Mouse (Mus musculus): Measurements from ENCODE around the gene Ptpn5. TPM values are rescaled to one million over a fixed set of nuclear protein-coding genes. Genes with fewer than 3 reads are reported as not detected.

Ptpn5 gene
- polyA plus RNA-seq, 1 experiment from 2014 or later: 103 TPM

DNA sequence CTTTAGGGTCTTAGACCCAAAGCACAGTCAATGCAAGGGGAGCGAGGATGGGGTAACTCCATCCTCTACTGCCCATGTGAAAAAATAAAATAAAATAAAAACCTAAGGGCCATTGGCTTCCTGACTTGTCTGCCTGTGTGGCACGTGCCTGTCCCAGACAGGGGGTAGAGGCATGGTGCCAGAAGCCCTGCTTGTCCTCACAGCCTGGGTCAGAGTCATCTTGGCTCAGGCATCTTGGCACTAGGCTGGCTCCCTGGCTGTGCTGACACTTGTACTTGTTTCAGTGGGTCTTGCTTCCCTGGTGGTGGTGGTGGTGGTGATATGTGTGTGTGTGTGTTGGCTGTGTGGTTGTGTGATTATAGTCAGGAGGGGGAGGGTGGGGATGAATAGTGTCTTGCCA, 78.8 kb downstream of the Ptpn5 start:
- H3K4me3 ChIP-seq (replicated peaks; ENCODE audit: low read length): no peak overlapping the region
- no peak overlapping the region for H3K9ac ChIP-seq (replicated peaks; ENCODE audit: low read depth, low read length)
- WGBS: 84% methylated on average over 2 of the region's 2 CpGs
- H3K4me1 ChIP-seq (replicated peaks; ENCODE audit: control insufficient read depth, insufficient read depth, low read length): peaks cover 16% of the 10 kb centered on the region
- no peaks in the 10 kb centered on the region for H3K27me3 ChIP-seq (replicated peaks; ENCODE audit: control insufficient read depth, insufficient read depth, low read length)
- H3K9me3 ChIP-seq (ENCODE audit: control insufficient read depth, low read length): no peaks in the 10 kb centered on the region
- no peak for ATAC-seq
- H3K27ac ChIP-seq (ENCODE audit: low read length): no peak overlapping the region
- H3K36me3 ChIP-seq (ENCODE audit: control insufficient read depth, insufficient read depth): 0 out of 2 replicates have a peak, but pooled peaks cover 6% of the 10 kb centered on the region
- H3K4me2 ChIP-seq (ENCODE audit: low read length): no peak overlapping the region

DNA sequence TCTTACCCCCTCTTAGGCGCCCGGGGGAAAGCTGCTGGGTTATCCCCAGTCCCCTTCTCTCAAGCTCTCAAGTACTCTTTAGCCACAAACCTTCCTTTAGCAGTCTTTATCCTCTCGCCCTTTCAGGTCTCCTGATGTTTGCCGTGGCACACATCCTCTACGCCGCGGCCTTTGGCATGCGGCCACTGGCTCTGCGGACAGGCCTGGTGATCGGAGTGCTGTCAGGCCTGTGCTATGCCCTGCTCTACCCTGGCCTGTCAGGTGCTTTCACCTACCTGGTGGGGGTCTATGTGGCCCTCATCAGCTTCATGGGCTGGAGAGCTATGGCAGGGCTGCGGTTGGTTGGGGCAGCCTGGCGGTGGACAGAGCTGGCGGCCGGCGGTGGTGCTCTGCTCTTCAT, 80.2 kb downstream of the Ptpn5 start:
- no peaks in the 10 kb centered on the region for H3K27me3 ChIP-seq (replicated peaks; ENCODE audit: control insufficient read depth, insufficient read depth, low read length)
- H3K4me1 ChIP-seq (replicated peaks; ENCODE audit: control insufficient read depth, insufficient read depth, low read length): peaks cover 16% of the 10 kb centered on the region
- no peak overlapping the region for H3K4me3 ChIP-seq (replicated peaks; ENCODE audit: low read length)
- H3K9ac ChIP-seq (replicated peaks; ENCODE audit: low read depth, low read length): no peak overlapping the region
- no peak overlapping the region for H3K27ac ChIP-seq (ENCODE audit: low read length)
- no peaks in the 10 kb centered on the region for H3K9me3 ChIP-seq (ENCODE audit: control insufficient read depth, low read length)
- H3K36me3 ChIP-seq (ENCODE audit: control insufficient read depth, insufficient read depth): 0 out of 2 replicates have a peak, but pooled peaks cover 6% of the 10 kb centered on the region
- whole genome bisulfite sequencing: 91% methylated on average over 15 of the region's 15 CpGs
- no peak overlapping the region for H3K4me2 ChIP-seq (ENCODE audit: low read length)
- ATAC-seq: no peak

DNA sequence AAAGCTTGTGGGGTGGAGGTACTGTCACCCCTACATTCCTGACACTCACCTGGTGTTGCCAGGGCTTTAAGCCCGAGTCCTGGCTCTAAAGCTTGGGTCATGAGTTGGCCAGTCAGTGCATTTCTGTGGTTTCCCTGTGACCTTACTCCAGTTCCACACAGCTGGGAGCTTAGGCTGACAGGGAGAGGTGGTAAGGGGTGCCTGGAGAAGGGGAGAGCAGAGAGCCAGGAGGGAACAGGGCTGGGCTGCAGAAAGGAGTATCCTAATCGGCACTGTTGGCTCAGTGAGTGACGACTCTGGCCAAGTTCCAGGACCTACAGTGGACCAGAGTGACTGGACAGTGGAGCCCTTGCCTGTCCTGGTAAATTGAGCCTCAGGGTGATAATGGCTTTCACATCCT, 81.2 kb downstream of the Ptpn5 start:
- ATAC-seq: no peak
- H3K36me3 ChIP-seq (ENCODE audit: control insufficient read depth, insufficient read depth): 0 out of 2 replicates have a peak, but pooled peaks cover 6% of the 10 kb centered on the region
- peak overlapping the region; percentile 7; the same call in 1 of the 2 replicates for H3K9ac ChIP-seq (replicated peaks; ENCODE audit: low read depth, low read length)
- H3K4me2 ChIP-seq (ENCODE audit: low read length): peak overlapping the region; percentile 87; the same call in 1 of the 2 replicates
- H3K9me3 ChIP-seq (ENCODE audit: control insufficient read depth, low read length): no peaks in the 10 kb centered on the region
- peaks cover 16% of the 10 kb centered on the region for H3K4me1 ChIP-seq (replicated peaks; ENCODE audit: control insufficient read depth, insufficient read depth, low read length)
- H3K27me3 ChIP-seq (replicated peaks; ENCODE audit: control insufficient read depth, insufficient read depth, low read length): no peaks in the 10 kb centered on the region
- H3K27ac ChIP-seq (ENCODE audit: low read length): no peak overlapping the region
- 23% methylated on average over 3 of the region's 3 CpGs for WGBS
- H3K4me3 ChIP-seq (replicated peaks; ENCODE audit: low read length): no peak overlapping the region

DNA sequence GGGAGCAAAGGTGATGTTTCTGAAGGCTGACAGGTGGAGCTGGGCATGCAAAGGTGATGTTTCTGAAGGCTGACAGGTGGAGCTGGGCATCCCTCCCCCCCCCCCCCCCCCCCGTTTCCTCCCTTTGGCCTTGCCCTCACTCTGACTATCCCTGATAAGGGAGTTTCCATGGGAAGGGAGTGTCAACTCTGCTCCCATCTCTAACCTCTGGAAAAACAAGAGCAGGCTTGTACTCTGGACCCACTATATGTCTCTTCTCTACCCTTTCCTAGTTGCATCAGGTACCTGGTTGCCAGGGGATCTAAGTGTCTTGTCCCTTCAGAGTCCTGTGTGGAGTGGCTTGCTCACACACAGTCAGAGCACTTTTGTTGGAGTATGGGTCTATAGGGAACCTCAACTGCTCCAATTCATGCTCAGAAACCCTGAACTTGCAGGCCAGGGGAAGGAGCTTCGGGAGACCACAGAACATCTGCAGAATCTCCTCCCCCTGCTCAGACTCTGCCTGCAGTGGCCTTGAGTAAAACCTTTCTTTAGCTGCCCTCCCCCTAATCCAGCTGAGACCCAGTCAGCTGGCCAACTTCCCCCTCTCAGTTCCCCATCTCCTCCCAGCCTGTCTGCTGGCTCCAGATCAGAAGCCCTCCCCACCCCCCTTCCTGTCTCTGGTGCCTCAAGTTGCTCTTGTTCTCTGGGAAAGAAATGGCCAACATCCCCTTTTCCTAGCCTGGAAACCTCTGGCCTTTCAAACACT, 81.9 kb downstream of the Ptpn5 start:
- ATAC-seq: no peak
- no peak overlapping the region for H3K27ac ChIP-seq (ENCODE audit: low read length)
- no peak overlapping the region; the same call in 1 of the 2 replicates for H3K9ac ChIP-seq (replicated peaks; ENCODE audit: low read depth, low read length)
- 22% methylated on average over 1 of the region's 2 CpGs for WGBS
- H3K4me2 ChIP-seq (ENCODE audit: low read length): peak overlapping the region; percentile 87
- H3K9me3 ChIP-seq (ENCODE audit: control insufficient read depth, low read length): no peaks in the 10 kb centered on the region
- peaks cover 16% of the 10 kb centered on the region for H3K4me1 ChIP-seq (replicated peaks; ENCODE audit: control insufficient read depth, insufficient read depth, low read length)
- H3K27me3 ChIP-seq (replicated peaks; ENCODE audit: control insufficient read depth, insufficient read depth, low read length): no peaks in the 10 kb centered on the region
- 0 out of 2 replicates have a peak, but pooled peaks cover 6% of the 10 kb centered on the region for H3K36me3 ChIP-seq (ENCODE audit: control insufficient read depth, insufficient read depth)
- peak overlapping the region; percentile 90 for H3K4me3 ChIP-seq (replicated peaks; ENCODE audit: low read length)

DNA sequence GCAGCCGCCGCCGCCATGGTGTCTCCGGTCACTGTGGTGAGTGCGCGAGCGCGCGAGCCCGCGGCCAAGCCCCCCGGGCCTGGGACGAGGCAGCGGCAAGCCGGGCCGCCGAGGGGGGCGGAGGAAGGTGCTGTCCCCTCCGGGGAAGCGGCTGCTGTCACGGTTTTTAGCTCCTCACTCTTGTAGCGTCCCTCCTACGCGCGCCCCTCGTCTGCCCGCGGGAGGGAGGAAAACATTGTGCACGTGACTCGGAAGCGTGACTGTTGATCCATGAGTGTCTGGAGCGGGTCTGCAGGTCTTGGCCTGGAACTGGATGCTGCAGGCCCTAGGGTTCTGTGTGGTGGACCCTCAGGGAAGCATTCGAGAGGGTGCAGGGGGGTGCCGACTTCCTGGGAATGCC, 82.7 kb downstream of the Ptpn5 start:
- Histone ChIP-seq H3K36me3 (ENCODE audit: control insufficient read depth, insufficient read depth) (0 out of 2 replicates have a peak, but pooled peaks cover 6% of the 10 kb centered on the region), H3K9ac (replicated peaks; ENCODE audit: low read depth, low read length) (peak overlapping the region; percentile 92), H3K4me1 (replicated peaks; ENCODE audit: control insufficient read depth, insufficient read depth, low read length) (peaks cover 16% of the 10 kb centered on the region), H3K27ac (ENCODE audit: low read length) (peak overlapping the region; percentile 91), H3K4me2 (ENCODE audit: low read length) (peak overlapping the region; percentile 87), H3K27me3 (replicated peaks; ENCODE audit: control insufficient read depth, insufficient read depth, low read length) (no peaks in the 10 kb centered on the region), H3K4me3 (replicated peaks; ENCODE audit: low read length) (peak overlapping the region; percentile 90), H3K9me3 (ENCODE audit: control insufficient read depth, low read length) (no peaks in the 10 kb centered on the region)
- peak; percentile 67 for ATAC-seq
- WGBS: 0% methylated on average over 33 of the region's 34 CpGs

DNA sequence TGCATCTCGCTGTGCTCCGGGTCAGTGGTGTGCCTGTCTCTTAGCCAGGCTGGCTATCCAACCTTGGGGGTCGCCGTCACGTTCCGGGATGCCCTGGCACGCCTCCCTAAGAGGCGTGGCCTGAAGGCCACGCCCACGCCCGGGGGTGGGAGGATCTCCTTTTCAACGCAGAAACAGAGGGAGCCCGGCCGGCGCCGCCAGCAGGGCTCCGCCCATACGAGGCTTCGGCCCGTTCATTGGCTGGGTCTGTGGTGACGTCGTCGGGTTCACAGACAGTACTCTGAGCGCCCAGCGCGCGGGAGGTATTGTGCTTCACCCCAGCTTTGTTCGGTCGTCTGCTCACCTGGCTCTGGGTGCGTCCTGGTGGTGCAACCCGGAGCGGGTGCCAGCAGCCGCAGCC, 83.1 kb downstream of the Ptpn5 start, which contains the start of gene Tmem86a:
TSS of gene Tmem86a (plus strand) at position 236 of the 400 bp plus-strand sequence.
- Histone ChIP-seq H3K36me3 (ENCODE audit: control insufficient read depth, insufficient read depth) (0 out of 2 replicates have a peak, but pooled peaks cover 6% of the 10 kb centered on the region), H3K4me3 (replicated peaks; ENCODE audit: low read length) (peak within 1 kb of the TSS; percentile 90), H3K4me2 (ENCODE audit: low read length) (peak within 1 kb of the TSS; percentile 87), H3K9me3 (ENCODE audit: control insufficient read depth, low read length) (no peaks in the 10 kb centered on the region), H3K27me3 (replicated peaks; ENCODE audit: control insufficient read depth, insufficient read depth, low read length) (no peaks in the 10 kb centered on the region), H3K4me1 (replicated peaks; ENCODE audit: control insufficient read depth, insufficient read depth, low read length) (peaks cover 16% of the 10 kb centered on the region), H3K9ac (replicated peaks; ENCODE audit: low read depth, low read length) (peak within 1 kb of the TSS; percentile 92), H3K27ac (ENCODE audit: low read length) (peak within 1 kb of the TSS; percentile 91)
- ATAC-seq: peak; percentile 99
- under 1% methylated on average over 33 of the region's 33 CpGs for WGBS

DNA sequence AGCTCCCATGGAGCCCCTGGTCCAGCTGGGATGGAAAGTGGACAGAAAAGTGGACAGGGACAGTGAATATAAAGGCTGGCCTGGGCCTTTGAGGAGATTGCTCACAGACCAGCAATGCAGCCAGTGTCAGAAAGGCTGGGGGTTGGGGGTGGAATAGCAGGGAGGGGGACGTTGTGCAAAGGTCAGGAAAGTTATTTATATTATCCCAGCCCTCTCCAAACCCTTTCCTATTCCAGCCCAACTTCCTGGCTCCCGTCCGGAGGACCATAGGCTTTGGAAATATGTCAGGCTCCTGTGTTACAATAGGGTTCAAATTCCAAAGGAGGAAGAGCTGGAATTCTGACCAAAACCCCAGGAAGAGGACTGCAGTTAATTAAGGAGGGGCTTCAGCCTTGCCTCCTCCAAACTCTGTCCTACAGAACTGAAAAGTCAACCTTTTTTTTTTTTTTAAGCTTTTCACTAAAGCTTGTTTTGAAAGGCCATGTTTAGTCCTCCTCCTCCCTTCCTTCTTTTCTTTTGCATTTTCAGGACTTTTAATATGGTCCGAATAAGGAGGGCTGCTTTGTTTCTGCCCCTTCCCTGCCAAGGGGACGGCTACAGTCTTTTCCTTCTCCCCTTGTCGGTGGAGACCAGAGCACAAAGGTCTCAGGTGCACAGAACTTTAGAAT, 90.5 kb downstream of the Ptpn5 start:
- WGBS: 36% methylated on average over 6 of the region's 6 CpGs
- no peaks in the 10 kb centered on the region for H3K4me1 ChIP-seq (replicated peaks; ENCODE audit: control insufficient read depth, insufficient read depth, low read length)
- H3K4me3 ChIP-seq (replicated peaks; ENCODE audit: low read length): no peak overlapping the region
- no peaks in the 10 kb centered on the region for H3K36me3 ChIP-seq (ENCODE audit: control insufficient read depth, insufficient read depth)
- no peaks in the 10 kb centered on the region for H3K27me3 ChIP-seq (replicated peaks; ENCODE audit: control insufficient read depth, insufficient read depth, low read length)
- H3K27ac ChIP-seq (ENCODE audit: low read length): no peak overlapping the region
- no peaks in the 10 kb centered on the region for H3K9me3 ChIP-seq (ENCODE audit: control insufficient read depth, low read length)
- ATAC-seq: no peak
- no peak overlapping the region for H3K4me2 ChIP-seq (ENCODE audit: low read length)
- no peak overlapping the region for H3K9ac ChIP-seq (replicated peaks; ENCODE audit: low read depth, low read length)

DNA sequence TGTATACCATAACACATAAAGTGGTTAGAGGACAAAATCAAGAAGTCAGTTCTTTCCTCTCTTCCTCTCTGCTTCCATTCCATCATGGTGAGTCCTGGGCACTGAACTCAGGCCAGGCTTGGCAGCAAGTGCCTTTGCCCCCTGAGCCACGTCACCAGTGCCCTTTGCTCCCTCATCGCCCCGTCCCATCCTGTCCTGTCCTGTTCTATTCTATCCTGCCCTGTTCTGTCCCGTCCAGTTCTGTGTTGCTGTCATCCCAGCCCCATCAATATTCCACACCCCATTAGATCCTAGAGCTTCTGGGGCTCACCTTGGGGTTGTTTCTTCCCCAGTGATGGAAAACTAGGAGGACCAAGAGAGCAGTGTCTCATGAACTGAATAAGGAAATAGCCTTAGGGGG, 91.4 kb downstream of the Ptpn5 start:
- Histone ChIP-seq H3K9ac (replicated peaks; ENCODE audit: low read depth, low read length) (no peak overlapping the region), H3K4me1 (replicated peaks; ENCODE audit: control insufficient read depth, insufficient read depth, low read length) (no peaks in the 10 kb centered on the region), H3K36me3 (ENCODE audit: control insufficient read depth, insufficient read depth) (no peaks in the 10 kb centered on the region), H3K27me3 (replicated peaks; ENCODE audit: control insufficient read depth, insufficient read depth, low read length) (no peaks in the 10 kb centered on the region), H3K9me3 (ENCODE audit: control insufficient read depth, low read length) (no peaks in the 10 kb centered on the region), H3K4me2 (ENCODE audit: low read length) (no peak overlapping the region), H3K4me3 (replicated peaks; ENCODE audit: low read length) (no peak overlapping the region), H3K27ac (ENCODE audit: low read length) (no peak overlapping the region)
- WGBS: 90% methylated on average over 4 of the region's 4 CpGs
- no peak for ATAC-seq

DNA sequence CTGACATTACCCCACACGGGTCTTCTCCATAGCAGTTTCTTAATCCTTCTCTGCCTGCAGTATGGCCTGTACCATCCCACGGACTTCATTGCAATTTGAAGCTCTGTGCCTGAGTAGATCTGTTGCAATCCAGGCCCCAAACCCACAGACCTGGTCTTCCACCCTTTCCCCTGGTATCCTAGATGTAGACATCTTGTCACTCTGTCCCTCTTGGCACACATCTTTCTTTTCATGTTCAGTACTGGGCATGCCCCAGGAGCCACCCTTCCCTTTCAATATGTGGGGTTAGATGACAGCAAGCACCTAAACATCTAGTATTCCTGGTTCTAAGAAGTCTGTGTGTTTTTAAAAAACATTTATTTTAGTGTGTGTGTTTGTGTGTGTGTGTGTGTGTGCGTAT, 91.8 kb downstream of the Ptpn5 start:
- no peaks in the 10 kb centered on the region for H3K9me3 ChIP-seq (ENCODE audit: control insufficient read depth, low read length)
- H3K4me3 ChIP-seq (replicated peaks; ENCODE audit: low read length): no peak overlapping the region
- no peak overlapping the region for H3K4me2 ChIP-seq (ENCODE audit: low read length)
- H3K9ac ChIP-seq (replicated peaks; ENCODE audit: low read depth, low read length): no peak overlapping the region
- no peak overlapping the region for H3K27ac ChIP-seq (ENCODE audit: low read length)
- 81% methylated on average over 3 of the region's 3 CpGs for WGBS
- no peaks in the 10 kb centered on the region for H3K27me3 ChIP-seq (replicated peaks; ENCODE audit: control insufficient read depth, insufficient read depth, low read length)
- H3K4me1 ChIP-seq (replicated peaks; ENCODE audit: control insufficient read depth, insufficient read depth, low read length): no peaks in the 10 kb centered on the region
- ATAC-seq: no peak
- no peaks in the 10 kb centered on the region for H3K36me3 ChIP-seq (ENCODE audit: control insufficient read depth, insufficient read depth)

Measured in forebrain, embryonic 16.5 days (tissue).